In the genomic region with DNA sequence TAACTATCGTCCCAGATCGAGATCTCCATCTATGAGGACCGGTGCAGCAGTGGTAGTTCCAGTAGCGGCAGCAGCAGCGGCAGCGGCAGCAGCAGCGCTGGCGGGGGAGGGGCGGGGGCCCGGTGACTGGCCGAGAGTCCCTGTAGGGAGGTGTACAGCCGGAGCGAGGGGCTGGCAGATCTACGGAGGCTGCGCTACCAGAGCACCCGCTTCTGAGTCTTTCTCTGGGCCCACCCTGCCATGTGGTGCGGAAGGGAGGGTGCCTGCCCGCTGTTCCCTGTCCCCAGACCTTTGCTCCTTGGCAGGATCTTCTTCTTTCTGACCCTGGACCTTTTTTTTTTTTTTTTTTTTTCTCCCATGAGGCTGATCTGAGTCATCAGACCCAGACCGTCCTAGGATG, we compare ENCODE assay signal across 8 mouse cellular contexts. TPM values are rescaled to one million over a fixed set of nuclear protein-coding genes. Genes with fewer than 3 reads are reported as not detected.
A peak's percentile ranks its signal among the peaks of the same experiment; 100 is the strongest.
DNase-seq lines count a peak whose midpoint lies in the region; ATAC-seq and TF ChIP-seq lines count a peak whose summit lies in the region.

No protein-coding gene starts in this region.

- H3K4me3 ChIP-seq in heart, embryonic 11.5 days (ENCODE audit: low read depth, low read length) = peak overlapping the region; percentile 33
- H3K4me3 ChIP-seq in kidney, embryonic 15.5 days (replicated peaks) = no peak overlapping the region
- no peak overlapping the region for H3K4me3 ChIP-seq in midbrain, postnatal 0 days (ENCODE audit: low read depth, low read length)

- peaks cover 16% of the 10 kb centered on the region for H3K27me3 ChIP-seq in heart, embryonic 11.5 days (ENCODE audit: control insufficient read depth, insufficient read depth, low read length)
- peaks cover 23% of the 10 kb centered on the region for H3K27me3 ChIP-seq in kidney, embryonic 15.5 days
- H3K27me3 ChIP-seq in midbrain, postnatal 0 days (ENCODE audit: insufficient read depth, low read length) = no peaks in the 10 kb centered on the region

- no peak for ATAC-seq in heart, embryonic 11.5 days (replicated peaks; ENCODE audit: insufficient number of reproducible peaks, low FRiP score, low TSS enrichment)
- ATAC-seq in kidney, embryonic 15.5 days (replicated peaks; ENCODE audit: low FRiP score) = no peak
- ATAC-seq in midbrain, postnatal 0 days (ENCODE audit: low FRiP score) = no peak

- intact Hi-C loops in left cerebral cortex, postnatal 4 days (cut with DNase I) = no loop called here

- H3K4me1 ChIP-seq in heart, embryonic 11.5 days (ENCODE audit: control insufficient read depth, insufficient read depth, low read length) = peaks cover 5% of the 10 kb centered on the region; the same call in 1 of the 2 replicates
- H3K4me1 ChIP-seq in kidney, embryonic 15.5 days = peaks cover 4% of the 10 kb centered on the region
- H3K4me1 ChIP-seq in midbrain, postnatal 0 days (ENCODE audit: insufficient read depth, low read length) = no peaks in the 10 kb centered on the region

- TF ChIP-seq CTCF in midbrain, postnatal 0 days (IDR thresholded peaks at IDR 0.05) = no peak

- no peaks in the 10 kb centered on the region for H3K36me3 ChIP-seq in heart, embryonic 11.5 days (ENCODE audit: control insufficient read depth, insufficient read depth, low read length)
- no peaks in the 10 kb centered on the region for H3K36me3 ChIP-seq in kidney, embryonic 15.5 days
- peaks cover 32% of the 10 kb centered on the region for H3K36me3 ChIP-seq in midbrain, postnatal 0 days (ENCODE audit: insufficient read depth, low read length)

- H3K4me2 ChIP-seq in heart, embryonic 11.5 days = peak overlapping the region; percentile 61
- H3K4me2 ChIP-seq in kidney, embryonic 15.5 days = peak overlapping the region; percentile 53
- peak overlapping the region; percentile 26; the same call in 1 of the 2 replicates for H3K4me2 ChIP-seq in midbrain, postnatal 0 days (ENCODE audit: low read depth, low read length, poor library complexity, severe bottlenecking)

- no peak overlapping the region for H3K27ac ChIP-seq in heart, embryonic 11.5 days (ENCODE audit: low read depth, low read length)
- no peak overlapping the region for H3K27ac ChIP-seq in kidney, embryonic 15.5 days
- H3K27ac ChIP-seq in midbrain, postnatal 0 days (ENCODE audit: low read depth, low read length) = no peak overlapping the region

- WGBS in heart, embryonic 11.5 days (ENCODE audit: insufficient replicate concordance) = 1% methylated on average over 19 of the region's 19 CpGs
- under 1% methylated on average over 19 of the region's 19 CpGs for WGBS in kidney, embryonic 15.5 days
- 12% methylated on average over 18 of the region's 19 CpGs for WGBS in midbrain, postnatal 0 days

- 0 out of 2 replicates have a peak overlapping the region, but pooled peaks have one; percentile 43 for H3K9ac ChIP-seq in heart, embryonic 11.5 days (ENCODE audit: low read depth, low read length)
- H3K9ac ChIP-seq in kidney, embryonic 15.5 days = no peak overlapping the region
- no peak overlapping the region for H3K9ac ChIP-seq in midbrain, postnatal 0 days (replicated peaks; ENCODE audit: low read length, poor library complexity, severe bottlenecking)

- peak; percentile 40 for DNase-seq in cerebellum, adult 11-12 months
- no peak for DNase-seq in cerebellum, adult 9-10 months
- peak; percentile 70 for DNase-seq in adrenal gland, postnatal 14 days
- peak; percentile 30 for DNase-seq in midbrain, postnatal 0 days (ENCODE audit: low spot score)
- DNase-seq in layer of hippocampus, adult 9-11 months = no peak
- DNase-seq in left cerebral cortex, postnatal 4 days = no peak

- H3K9me3 ChIP-seq in heart, embryonic 11.5 days (replicated peaks; ENCODE audit: control insufficient read depth, low read length) = no peaks in the 10 kb centered on the region
- no peaks in the 10 kb centered on the region for H3K9me3 ChIP-seq in kidney, embryonic 15.5 days (replicated peaks)
- H3K9me3 ChIP-seq in midbrain, postnatal 0 days (ENCODE audit: low read length) = no peaks in the 10 kb centered on the region

RNA-seq across cellular contexts. Expression of gene Golga7b, which starts 21.0 kb away (rescaled TPM):
- total RNA-seq in adrenal gland, postnatal 14 days (2021) = 0.78 and 1.9 TPM in 2 replicates
- polyA plus RNA-seq in heart, embryonic 11.5 days (2014; fragmentation: Nextera tagmentation; extraction: Ambion mirVana) = 0.10 and 0.20 TPM in 2 replicates
- polyA plus RNA-seq in kidney, embryonic 15.5 days (2015; fragmentation: Nextera tagmentation; extraction: Ambion mirVana) = 0.13 and 0.34 TPM in 2 replicates
- 92.0 and 92.8 TPM in 2 replicates for total RNA-seq in midbrain, postnatal 0 days (2014; rRNA removed)
- polyA plus RNA-seq in midbrain, postnatal 0 days (2015; fragmentation: Nextera tagmentation; extraction: Ambion mirVana) = 68.9 and 70.3 TPM in 2 replicates
- total RNA-seq in left cerebral cortex, postnatal 4 days (2021) = 10 to 100 TPM; 87.4 to 88.9 TPM

Comparison
In these comparisons a context has a peak if more than half of its experiments do, and no peak if none do; other contexts are left out.
1. DNase-seq: peak in cerebellum, adult 11-12 months (single experiment), adrenal gland, postnatal 14 days (single experiment) and midbrain, postnatal 0 days (single experiment); none in cerebellum, adult 9-10 months (single experiment), layer of hippocampus, adult 9-11 months (single experiment) and left cerebral cortex, postnatal 4 days (single experiment).
2. RNA of gene Golga7b, which starts 21.0 kb away (total RNA-seq): 92.0 to 92.8 TPM in midbrain, postnatal 0 days and 87.4 to 88.9 TPM in left cerebral cortex, postnatal 4 days; 0.78 to 1.9 TPM in adrenal gland, postnatal 14 days; every median in the first group is over 10 times any median in the second.
3. Peak in every context shown above with its lines, with median percentiles within 50 percentile points of each other: H3K4me2 ChIP-seq.